Mouse (Mus musculus) heart, adult 8-10 months (tissue): ENCODE measurements at regions not wholly inside any gene's neighbourhood (a gene's known extent, or its start where the extent isn't known, plus 50 kb on each side); places are given as distances from the start of the nearest gene placed in this dataset.

Experiments used
- DNase-seq: peaks from one replicate; pipeline ENCODE4 v3.0.0; 2022; ENCODE audit warnings: low spot score

GRCm38 (mm10) chr4:54704696-54705095, 240.2 kb upstream of the Zfp462 start:
- DNase-seq: no peak

- no peak for DNase-seq
Measured at GRCm38 (mm10) chr4:54709751-54710150, 235.1 kb upstream of the Zfp462 start.

- DNase-seq: no peak
Measured at GRCm38 (mm10) chr4:54712929-54713328, 231.9 kb upstream of the Zfp462 start.

GRCm38 (mm10) chr4:54714612-54715342, 230.1 kb upstream of the Zfp462 start:
- no peak for DNase-seq

- no peak for DNase-seq
Measured at GRCm38 (mm10) chr4:54718083-54718482, 226.8 kb upstream of the Zfp462 start.

- DNase-seq: no peak
Measured at GRCm38 (mm10) chr4:54739001-54739400, 205.8 kb upstream of the Zfp462 start.

GRCm38 (mm10) chr4:54751458-54751857, 193.4 kb upstream of the Zfp462 start:
- no peak for DNase-seq

GRCm38 (mm10) chr4:54756441-54756840, 188.4 kb upstream of the Zfp462 start:
- DNase-seq: no peak

GRCm38 (mm10) chr4:54757715-54758500, 186.9 kb upstream of the Zfp462 start:
- DNase-seq: peak; percentile 59

GRCm38 (mm10) chr4:54758501-54758829, 186.4 kb upstream of the Zfp462 start:
- DNase-seq: no peak

GRCm38 (mm10) chr4:54761257-54761656, 183.6 kb upstream of the Zfp462 start:
- no peak for DNase-seq

- DNase-seq: no peak
Measured at GRCm38 (mm10) chr4:54765045-54765444, 179.8 kb upstream of the Zfp462 start.

- no peak for DNase-seq
Measured at GRCm38 (mm10) chr4:54767506-54768200, 177.2 kb upstream of the Zfp462 start.

- DNase-seq: no peak
Measured at GRCm38 (mm10) chr4:54768836-54769235, 176.0 kb upstream of the Zfp462 start.

- DNase-seq: no peak
Measured at GRCm38 (mm10) chr4:54774066-54774465, 170.8 kb upstream of the Zfp462 start.

- DNase-seq: no peak
Measured at GRCm38 (mm10) chr4:54774717-54775116, 170.1 kb upstream of the Zfp462 start.

- DNase-seq: no peak
Measured at GRCm38 (mm10) chr4:54780511-54780910, 164.3 kb upstream of the Zfp462 start.

- no peak for DNase-seq
Measured at GRCm38 (mm10) chr4:54791217-54791742, 153.6 kb upstream of the Zfp462 start.

- DNase-seq: no peak
Measured at GRCm38 (mm10) chr4:54793857-54794256, 151.0 kb upstream of the Zfp462 start.

- no peak for DNase-seq
Measured at GRCm38 (mm10) chr4:54795246-54795645, 149.6 kb upstream of the Zfp462 start.

GRCm38 (mm10) chr4:54798523-54798922, 146.3 kb upstream of the Zfp462 start:
- no peak for DNase-seq

- no peak for DNase-seq
Measured at GRCm38 (mm10) chr4:54811163-54811562, 133.7 kb upstream of the Zfp462 start.
